Mouse (Mus musculus) forebrain, embryonic 13.5 days (tissue): ENCODE results near the gene Efnb3. TPM values are rescaled to one million over a fixed set of nuclear protein-coding genes. Genes with fewer than 3 reads are reported as not detected.

Experiments
- ATAC-seq: fragments of 200-750 bp; cut with Nextera tagmentation; 2 replicates; pipeline ENCODE4 v1.8.0; 2017
- H3K27ac ChIP-seq: fragments of 300-500 bp; sonication (generic); 2 replicates; pipeline ENCODE4 v1.5.1; 2015; ENCODE audit warnings: inconsistent platforms, mild to moderate bottlenecking, moderate library complexity
- H3K27me3 ChIP-seq: fragments of 300-500 bp; sonication (generic); 2 replicates; pipeline ENCODE4 v1.6.1; 2015; ENCODE audit warnings: mild to moderate bottlenecking, inconsistent platforms
- H3K36me3 ChIP-seq: fragments of 300-500 bp; sonication (generic); 2 replicates; pipeline ENCODE4 v1.6.1; 2015; ENCODE audit warnings: mild to moderate bottlenecking, inconsistent platforms; ENCODE audit not compliant: poor library complexity, severe bottlenecking
- H3K4me1 ChIP-seq: fragments of 300-500 bp; sonication (generic); 2 replicates; pipeline ENCODE4 v1.6.1; 2015; ENCODE audit warnings: inconsistent platforms
- H3K4me2 ChIP-seq: fragments of 300-500 bp; sonication (generic); 2 replicates; pipeline ENCODE4 v1.6.1; 2015; ENCODE audit warnings: inconsistent platforms, mild to moderate bottlenecking, moderate library complexity
- H3K4me3 ChIP-seq: fragments of 300-500 bp; sonication (generic); 2 replicates; pipeline ENCODE4 v1.5.1; 2015; ENCODE audit warnings: mild to moderate bottlenecking, inconsistent platforms
- H3K9ac ChIP-seq: fragments of 300-500 bp; sonication (generic); 2 replicates; pipeline ENCODE4 v1.6.1; 2015; ENCODE audit warnings: mild to moderate bottlenecking, inconsistent platforms
- H3K9me3 ChIP-seq: fragments of 300-500 bp; sonication (generic); replicated peaks from 2 replicates; pipeline ENCODE4 v1.6.1; 2016; ENCODE audit warnings: inconsistent platforms
- WGBS: fragments of 180-500 bp; shearing (Covaris S2); methylation state at CpG from one replicate; pipeline ENCODE4 v1.1.7; 2015; 5-methylcytosine and 5-hydroxymethylcytosine counted together
- polyA plus RNA-seq: library from polyadenylated mRNA; unstranded; fragments of >200 nt; fragmentation: Nextera tagmentation; extraction: Ambion mirVana; gene quantifications from 2 replicates; pipeline ENCODE4 v1.2.1, GENCODE M21; 2015

Gene Efnb3
- 63.1 and 72.0 TPM in 2 replicates for polyA plus RNA-seq

DNA sequence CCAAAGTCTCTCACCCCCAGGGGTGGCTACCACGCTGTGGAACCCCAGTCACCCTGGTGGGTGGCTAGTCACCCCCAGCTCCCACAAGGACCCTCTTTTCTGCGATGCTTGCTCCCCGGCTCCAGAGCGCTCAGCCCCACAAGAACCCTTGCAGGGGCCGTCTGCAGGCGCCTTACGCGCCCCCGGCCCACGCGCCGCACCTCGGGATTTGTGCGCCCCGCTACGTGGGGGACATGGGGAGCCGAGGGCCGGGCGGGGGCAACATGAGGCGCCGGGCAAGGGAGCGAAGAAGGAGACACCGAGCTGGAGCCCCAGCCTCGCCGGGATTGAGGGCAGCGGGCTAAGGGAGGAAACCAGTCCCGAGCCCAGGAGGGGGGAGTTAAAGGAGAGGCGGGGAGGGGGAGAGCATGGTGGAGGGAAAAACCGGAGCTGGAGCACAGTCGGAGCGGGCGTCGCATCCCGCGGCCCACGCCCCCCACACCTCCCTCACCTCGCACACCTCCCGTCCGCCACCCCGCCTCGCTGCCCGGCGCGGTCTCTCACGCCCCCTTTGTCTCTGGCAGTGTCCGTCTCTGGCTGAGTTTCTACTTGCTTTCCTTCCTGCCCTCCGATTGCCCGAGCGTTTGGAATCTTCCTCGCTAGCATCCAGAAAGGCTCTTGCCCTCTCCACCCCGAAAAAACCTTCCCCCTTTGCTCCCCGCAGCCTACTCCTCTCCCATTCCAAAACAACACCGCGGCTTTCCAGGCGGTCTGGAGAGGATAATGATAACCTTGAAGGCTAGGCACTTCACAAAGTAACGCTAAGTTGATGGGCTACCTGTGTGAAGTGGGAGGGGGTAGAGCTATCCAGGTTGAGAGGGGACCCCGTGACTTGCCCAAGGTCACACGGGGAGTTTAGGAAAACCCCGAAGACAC is at the start of gene Efnb3:
Efnb3 (minus strand) TSS at position 355 of the 915 bp plus-strand sequence.
- H3K27me3 ChIP-seq, result no peaks in the 10 kb centered on the region
- peak within 1 kb of the TSS; percentile 87 for H3K27ac ChIP-seq
- H3K9me3 ChIP-seq, result no peaks in the 10 kb centered on the region
- under 1% methylated on average over 56 of the region's 59 CpGs for WGBS
- H3K4me3 ChIP-seq, result peak within 1 kb of the TSS; percentile 83
- H3K36me3 ChIP-seq, result peaks cover 48% of the 10 kb centered on the region
- ATAC-seq, result peak; percentile 68
- peak within 1 kb of the TSS; percentile 98 for H3K9ac ChIP-seq
- peaks cover 80% of the 10 kb centered on the region for H3K4me1 ChIP-seq
- H3K4me2 ChIP-seq, result peak within 1 kb of the TSS; percentile 98

DNA sequence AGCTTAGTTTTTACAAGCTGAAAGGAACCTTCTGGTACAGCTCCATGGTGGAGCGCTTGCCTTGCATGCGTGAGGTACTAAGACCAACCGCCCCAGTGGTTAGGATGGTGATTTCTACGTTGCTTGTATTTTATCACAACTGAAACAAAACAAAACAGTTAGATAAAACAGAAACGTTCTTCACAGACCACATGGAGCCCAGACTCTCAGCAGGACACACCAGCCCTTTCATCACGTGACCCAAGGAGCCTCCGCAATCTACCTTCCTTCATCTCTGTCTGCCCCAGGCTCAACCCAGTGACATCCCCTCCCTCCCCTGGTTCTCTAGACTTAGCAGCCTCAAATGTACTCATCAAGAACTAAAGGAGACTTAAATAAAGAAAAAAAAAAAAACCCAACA is 49.4 kb upstream of the Efnb3 start:
- WGBS, result 65% methylated on average over 7 of the region's 7 CpGs
- ATAC-seq, result no peak
- H3K9ac ChIP-seq, result no peak overlapping the region

DNA sequence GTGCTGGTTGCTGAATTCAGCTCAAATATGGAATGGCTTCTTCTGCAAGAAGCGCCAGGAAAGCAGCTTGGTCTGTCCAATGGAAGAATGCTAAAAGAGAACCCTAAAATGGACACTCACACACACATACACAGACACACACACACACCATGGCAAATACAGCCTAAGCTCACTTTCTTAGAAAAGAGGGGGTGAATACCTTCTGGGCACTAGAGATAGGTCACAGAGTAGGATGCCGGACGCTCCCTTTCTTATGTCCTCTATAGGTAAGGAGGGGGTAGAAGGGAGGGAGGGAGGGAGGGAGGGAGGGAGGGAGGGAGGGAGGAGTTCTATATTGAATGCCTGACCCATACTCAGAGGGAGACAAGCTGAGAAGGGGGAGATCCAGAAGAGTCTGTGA is 48.5 kb upstream of the Efnb3 start:
- no peak for ATAC-seq
- Histone ChIP-seq H3K9ac (no peak overlapping the region), H3K36me3 (no peaks in the 10 kb centered on the region), H3K27ac (no peak overlapping the region), H3K4me2 (no peak overlapping the region), H3K27me3 (no peaks in the 10 kb centered on the region), H3K4me1 (peaks cover 26% of the 10 kb centered on the region), H3K9me3 (no peaks in the 10 kb centered on the region), H3K4me3 (no peak overlapping the region)
- WGBS, result 86% methylated on average over 3 of the region's 3 CpGs

More for the DNA sequence above, 49.4 kb upstream of the Efnb3 start:
- H3K27me3 ChIP-seq, result no peaks in the 10 kb centered on the region
- H3K27ac ChIP-seq, result no peak overlapping the region
- H3K4me2 ChIP-seq, result no peak overlapping the region
- H3K36me3 ChIP-seq, result no peaks in the 10 kb centered on the region
- H3K4me3 ChIP-seq, result no peak overlapping the region
- H3K4me1 ChIP-seq, result peaks cover 21% of the 10 kb centered on the region
- no peaks in the 10 kb centered on the region for H3K9me3 ChIP-seq

DNA sequence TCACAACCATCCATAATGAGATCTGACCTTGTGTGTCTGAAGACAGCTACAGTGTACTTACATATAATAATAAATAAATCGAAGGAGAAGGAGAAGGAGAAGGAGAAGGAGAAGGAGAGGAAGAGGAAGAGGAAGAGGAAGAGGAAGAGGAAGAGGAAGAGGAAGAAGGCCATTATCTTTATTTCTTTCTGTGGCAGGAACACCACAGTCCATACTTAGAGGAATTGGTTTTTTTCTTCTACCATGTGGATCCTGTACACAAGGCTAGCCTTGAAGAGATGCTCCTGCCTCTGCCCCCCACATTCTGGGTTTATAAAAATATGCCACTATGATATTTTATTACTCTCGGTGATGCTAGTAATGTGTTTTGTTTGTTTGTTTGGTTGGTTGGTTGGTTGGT is 46.8 kb upstream of the Efnb3 start:
- peaks cover 23% of the 10 kb centered on the region for H3K4me1 ChIP-seq
- H3K36me3 ChIP-seq, result peaks cover 8% of the 10 kb centered on the region
- 92% methylated on average over 2 of the region's 2 CpGs for WGBS

DNA sequence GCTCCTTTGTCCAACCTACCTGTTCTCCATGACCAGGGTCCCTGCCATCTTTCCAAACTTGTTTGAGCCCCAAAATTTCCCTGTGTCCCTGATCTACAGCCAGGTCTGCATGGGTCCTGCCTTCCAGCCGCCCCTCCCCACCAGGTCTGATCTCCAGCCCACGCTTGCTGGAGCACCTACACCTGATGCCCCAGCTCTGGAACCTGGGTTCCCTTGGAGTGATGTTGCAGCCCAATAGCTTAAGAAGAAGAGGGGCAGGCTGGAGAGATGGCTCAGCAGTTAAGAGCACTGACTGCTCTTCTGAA is 46.4 kb upstream of the Efnb3 start:
- no peak for ATAC-seq

More for the DNA sequence above, 46.8 kb upstream of the Efnb3 start:
- H3K9me3 ChIP-seq, result no peaks in the 10 kb centered on the region
- no peaks in the 10 kb centered on the region for H3K27me3 ChIP-seq
- no peak for ATAC-seq
- no peak overlapping the region for H3K9ac ChIP-seq
- H3K4me3 ChIP-seq, result no peak overlapping the region
- no peak overlapping the region for H3K27ac ChIP-seq
- H3K4me2 ChIP-seq, result no peak overlapping the region

DNA sequence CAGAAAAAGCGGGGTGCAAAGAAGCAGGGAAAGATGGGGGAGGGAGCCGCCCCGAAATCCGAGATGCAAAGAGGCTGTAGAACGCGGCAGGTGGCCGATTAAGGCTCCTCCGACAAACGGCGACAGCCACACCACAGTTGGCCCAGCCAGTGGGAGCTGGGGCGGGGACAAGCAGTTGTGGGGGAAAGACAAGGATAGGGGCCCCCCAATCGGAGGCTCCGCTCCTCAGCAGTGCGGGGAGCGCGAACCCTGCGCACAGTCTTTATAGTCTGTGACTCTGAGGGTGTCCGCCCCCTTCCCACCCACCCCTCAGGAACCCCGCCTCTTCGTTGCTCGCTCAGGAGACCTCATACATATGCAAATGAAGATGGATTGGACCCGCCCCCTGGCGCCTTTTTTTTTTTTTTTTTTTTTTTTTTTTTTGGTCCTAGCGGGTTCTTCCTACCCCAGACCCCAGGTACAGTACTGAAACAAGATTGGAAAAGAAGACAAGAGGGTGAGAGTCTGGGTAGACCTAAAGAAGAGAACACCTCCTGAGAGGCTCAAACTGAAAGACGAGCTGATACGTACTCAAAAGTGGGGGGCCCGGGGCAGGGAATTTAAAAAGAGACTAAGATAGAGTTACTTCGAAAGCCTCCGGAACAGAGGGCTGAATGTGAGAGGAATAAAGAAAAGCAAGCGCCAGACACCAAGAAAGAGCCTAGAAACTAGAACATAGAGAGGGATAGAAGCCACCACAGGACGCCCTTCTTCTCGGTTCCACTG is 45.9 kb upstream of the Efnb3 start, which contains the start of gene Atp1b2:
Atp1b2 (minus strand) TSS at position 217 of the 765 bp plus-strand sequence.
- peak; percentile 96 for ATAC-seq
- peak within 1 kb of the TSS; percentile 73 for H3K4me3 ChIP-seq
- H3K9ac ChIP-seq, result peak within 1 kb of the TSS; percentile 87
- H3K4me1 ChIP-seq, result peaks cover 23% of the 10 kb centered on the region
- peaks cover 16% of the 10 kb centered on the region for H3K36me3 ChIP-seq
- no peaks in the 10 kb centered on the region for H3K27me3 ChIP-seq
- H3K27ac ChIP-seq, result peak within 1 kb of the TSS; percentile 63
- H3K9me3 ChIP-seq, result no peaks in the 10 kb centered on the region
- peak within 1 kb of the TSS; percentile 100 for H3K4me2 ChIP-seq
- 2% methylated on average over 31 of the region's 32 CpGs for WGBS

More for the DNA sequence above, 46.4 kb upstream of the Efnb3 start:
- H3K27me3 ChIP-seq, result no peaks in the 10 kb centered on the region
- H3K4me3 ChIP-seq, result peak overlapping the region; percentile 73
- no peak overlapping the region for H3K27ac ChIP-seq
- peak overlapping the region; percentile 38; the same call in 1 of the 2 replicates for H3K9ac ChIP-seq
- WGBS, result 53% methylated on average over 2 of the region's 2 CpGs
- no peaks in the 10 kb centered on the region for H3K9me3 ChIP-seq
- H3K4me2 ChIP-seq, result peak overlapping the region; percentile 100
- H3K36me3 ChIP-seq, result peaks cover 11% of the 10 kb centered on the region
- peaks cover 23% of the 10 kb centered on the region for H3K4me1 ChIP-seq

DNA sequence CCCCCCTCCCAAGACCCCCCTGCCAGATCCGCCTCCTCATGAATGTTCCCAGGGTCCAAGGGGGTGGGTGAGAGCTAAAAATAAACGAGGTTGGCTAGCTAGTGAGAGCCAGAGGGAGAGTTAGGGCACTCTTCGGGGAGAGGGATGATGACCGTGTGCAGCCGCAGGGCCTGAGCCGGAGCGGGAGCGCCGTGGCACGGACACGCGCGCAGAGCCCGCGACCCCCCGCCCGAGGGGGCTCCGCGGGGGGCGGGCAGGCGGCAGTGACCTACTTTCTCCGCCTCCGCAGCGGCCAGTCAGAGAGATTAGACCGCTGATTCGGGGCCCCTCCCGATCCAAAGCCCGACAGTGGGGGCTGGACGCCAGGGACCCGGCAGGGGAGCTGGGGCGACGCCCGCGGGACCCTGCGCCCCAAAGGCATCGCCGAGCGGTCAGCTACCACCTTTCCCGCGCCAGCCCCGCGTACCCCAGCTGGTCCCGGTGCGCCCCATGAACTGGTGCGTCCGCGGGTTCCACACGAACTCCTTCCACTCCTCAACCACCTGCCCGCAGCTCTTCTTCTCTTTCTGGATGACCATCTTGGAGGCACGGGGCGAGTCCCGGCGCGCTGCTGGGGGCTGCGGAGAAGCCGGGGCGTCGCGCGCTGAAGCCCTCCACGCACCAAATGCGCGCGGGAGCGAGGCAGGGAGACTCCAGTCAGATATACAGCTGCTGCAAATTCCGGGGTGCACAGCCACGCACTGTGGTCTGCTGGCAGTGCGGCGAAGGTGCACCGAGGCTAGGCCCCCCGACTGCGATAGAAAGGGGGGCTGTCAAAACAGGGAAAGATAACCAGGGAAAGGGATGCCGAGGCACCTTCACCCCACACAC is 45.0 kb upstream of the Efnb3 start:
- Histone ChIP-seq H3K4me1 (peaks cover 32% of the 10 kb centered on the region), H3K4me2 (peak overlapping the region; percentile 100), H3K9me3 (no peaks in the 10 kb centered on the region), H3K36me3 (peaks cover 16% of the 10 kb centered on the region), H3K9ac (peak overlapping the region; percentile 87), H3K27ac (peak overlapping the region; percentile 63), H3K27me3 (no peaks in the 10 kb centered on the region), H3K4me3 (peak overlapping the region; percentile 73)
- peak; percentile 63 for ATAC-seq
- WGBS, result under 1% methylated on average over 56 of the region's 73 CpGs

DNA sequence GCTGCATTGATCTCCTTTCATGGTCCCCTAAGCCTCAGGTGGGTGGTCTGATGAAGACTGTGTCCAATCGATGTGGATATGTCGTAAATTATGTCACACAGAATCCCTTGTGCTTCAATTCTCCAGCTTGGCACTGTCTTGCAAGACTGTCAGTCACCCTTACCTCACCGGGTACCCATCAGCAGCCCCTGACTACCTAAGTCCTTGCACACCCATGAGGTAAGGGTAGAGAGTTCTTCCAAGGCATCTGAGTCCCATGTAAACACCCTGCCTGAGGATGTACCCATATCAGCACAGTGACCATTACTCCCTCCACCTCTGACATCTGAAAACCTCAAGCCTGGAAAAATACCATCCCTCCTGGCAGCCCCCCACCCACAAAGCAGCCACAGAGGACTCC is 44.3 kb upstream of the Efnb3 start:
- Histone ChIP-seq H3K4me1 (peaks cover 38% of the 10 kb centered on the region), H3K27me3 (no peaks in the 10 kb centered on the region), H3K27ac (no peak overlapping the region), H3K4me3 (peak overlapping the region; percentile 73), H3K4me2 (peak overlapping the region; percentile 100), H3K36me3 (peaks cover 16% of the 10 kb centered on the region), H3K9ac (peak overlapping the region; percentile 87), H3K9me3 (no peaks in the 10 kb centered on the region)
- 61% methylated on average over 3 of the region's 3 CpGs for WGBS
- ATAC-seq, result no peak

DNA sequence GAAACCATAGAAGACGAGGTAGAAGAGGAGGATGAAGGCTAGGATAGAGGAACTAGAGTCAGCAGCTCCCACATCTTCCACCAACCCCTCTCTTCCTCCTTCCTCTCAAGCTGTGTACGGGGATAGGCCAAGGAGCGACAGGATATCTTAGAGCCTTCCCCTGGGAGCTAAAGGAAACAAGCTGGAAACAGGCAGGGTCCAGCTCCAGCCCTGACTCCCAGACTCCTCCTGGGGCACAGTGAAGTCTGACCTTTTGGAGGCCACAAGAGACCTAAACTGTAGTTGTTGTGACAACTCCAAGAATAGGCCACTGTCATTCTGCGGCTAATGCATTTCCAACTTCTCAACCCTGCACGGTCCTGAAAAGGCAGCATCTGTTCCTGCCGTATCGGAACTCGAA is 43.5 kb upstream of the Efnb3 start:
- no peak overlapping the region for H3K27ac ChIP-seq

DNA sequence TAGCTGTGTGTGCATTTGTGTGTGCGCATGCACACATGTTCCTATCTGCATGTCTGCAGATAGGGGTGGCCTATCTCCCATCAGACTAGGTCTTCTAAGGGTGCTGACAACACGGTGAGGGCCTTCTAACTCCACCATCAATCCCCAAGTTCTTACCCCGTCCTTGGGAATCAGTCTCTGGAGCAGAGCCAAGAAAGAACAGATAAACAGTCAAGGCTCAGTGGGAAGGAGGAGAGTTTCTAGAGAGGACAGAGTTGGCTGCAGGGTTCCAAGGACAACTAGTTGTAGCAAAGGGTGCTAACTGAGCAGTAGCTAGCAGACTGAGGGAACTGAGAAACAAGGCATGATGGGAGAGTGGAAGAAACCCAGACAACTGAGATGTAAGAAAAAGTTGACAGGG is 41.8 kb upstream of the Efnb3 start:
- H3K4me1 ChIP-seq, result peaks cover 38% of the 10 kb centered on the region
- 82% methylated on average over 3 of the region's 3 CpGs for WGBS
- no peak overlapping the region for H3K4me2 ChIP-seq
- no peaks in the 10 kb centered on the region for H3K9me3 ChIP-seq
- ATAC-seq, result no peak
- no peak overlapping the region for H3K4me3 ChIP-seq
- H3K9ac ChIP-seq, result no peak overlapping the region
- no peaks in the 10 kb centered on the region for H3K27me3 ChIP-seq
- no peak overlapping the region for H3K27ac ChIP-seq
- peaks cover 16% of the 10 kb centered on the region for H3K36me3 ChIP-seq

More for the DNA sequence above, 43.5 kb upstream of the Efnb3 start:
- Histone ChIP-seq H3K9ac (no peak overlapping the region), H3K4me1 (peaks cover 38% of the 10 kb centered on the region), H3K36me3 (peaks cover 16% of the 10 kb centered on the region), H3K27me3 (no peaks in the 10 kb centered on the region), H3K4me3 (no peak overlapping the region), H3K4me2 (peak overlapping the region; percentile 100; the same call in 1 of the 2 replicates), H3K9me3 (no peaks in the 10 kb centered on the region)
- 88% methylated on average over 8 of the region's 8 CpGs for WGBS
- no peak for ATAC-seq

DNA sequence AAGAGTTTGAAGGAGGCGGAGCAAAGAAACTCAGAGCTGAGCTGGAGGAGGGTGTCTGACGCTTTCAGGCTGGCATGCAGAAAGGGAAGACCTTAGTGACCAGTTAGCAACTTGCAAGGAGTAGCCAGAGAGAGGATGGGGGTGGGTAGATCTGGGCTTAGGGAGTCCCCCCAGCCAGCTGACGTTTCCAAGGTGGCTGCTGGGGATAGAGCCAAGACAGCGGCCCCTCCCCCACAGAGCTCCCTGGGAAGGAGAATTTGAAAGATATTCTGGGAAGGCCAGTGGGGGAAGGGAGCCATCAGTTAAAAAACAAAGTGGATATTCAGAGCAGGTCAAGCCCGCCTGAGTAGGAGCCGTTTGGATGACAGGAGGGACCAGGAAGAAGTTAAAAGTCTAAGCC is 40.1 kb upstream of the Efnb3 start:
- WGBS, result 9% methylated on average over 6 of the region's 6 CpGs
- H3K4me3 ChIP-seq, result no peak overlapping the region
- H3K9ac ChIP-seq, result 0 out of 2 replicates have a peak overlapping the region, but pooled peaks have one; percentile 1
- no peaks in the 10 kb centered on the region for H3K27me3 ChIP-seq
- no peaks in the 10 kb centered on the region for H3K9me3 ChIP-seq
- peaks cover 21% of the 10 kb centered on the region for H3K36me3 ChIP-seq
- no peak overlapping the region for H3K27ac ChIP-seq
- peaks cover 31% of the 10 kb centered on the region for H3K4me1 ChIP-seq
- H3K4me2 ChIP-seq, result peak overlapping the region; percentile 17; the same call in 1 of the 2 replicates
- ATAC-seq, result no peak
